Mouse (Mus musculus) MEL (cell line): ENCODE measurements at regions not wholly inside any gene's neighbourhood (a gene's known extent, or its start where the extent isn't known, plus 50 kb on each side); places are given as distances from the start of the nearest gene placed in this dataset.

Experiments used
- DNase-seq: peaks from one replicate; pipeline ENCODE4 v3.0.0; 2011; ENCODE audit warnings: low read depth, low spot score
- H3K27ac ChIP-seq: 2 replicates; pipeline ENCODE4 v1.5.1; 2012; ENCODE audit warnings: low read depth, mild to moderate bottlenecking, control low read depth, low read length, moderate library complexity; ENCODE audit not compliant: control insufficient read depth
- H3K27me3 ChIP-seq, 2 experiments: fragments of 150-350 bp in 1 of 2; sonication (generic) in 1 of 2; 2 replicates each; pipeline ENCODE4 v1.6.1; 2012; ENCODE audit warnings: low read length in 2 of 2, mild to moderate bottlenecking in 2 of 2, improper control_type of control experiment in 1 of 2, moderate library complexity in 1 of 2; ENCODE audit not compliant: insufficient read depth in 2 of 2, control insufficient read depth in 1 of 2
- H3K36me3 ChIP-seq, 2 experiments: 2 replicates each; pipeline ENCODE4 v1.6.1; 2012 to 2014; ENCODE audit warnings: low read length in 2 of 2, improper control_type of control experiment in 1 of 2, inconsistent platforms in 1 of 2, mild to moderate bottlenecking in 1 of 2; ENCODE audit not compliant: insufficient read depth in 2 of 2, control insufficient read depth in 1 of 2
- H3K4me1 ChIP-seq, 2 experiments: fragments of 150-350 bp in 1 of 2; sonication (generic) in 1 of 2; 2 replicates each; pipeline ENCODE4 v1.6.1; 2012; ENCODE audit warnings: low read length in 2 of 2, improper control_type of control experiment in 1 of 2, mild to moderate bottlenecking in 1 of 2; ENCODE audit not compliant: insufficient read depth in 2 of 2, control insufficient read depth in 1 of 2
- H3K4me3 ChIP-seq, 2 experiments: fragments of 150-350 bp in 1 of 2; sonication (generic) in 1 of 2; 2 replicates each; pipeline ENCODE4 v1.5.1; 2012; ENCODE audit warnings: low read depth in 2 of 2, low read length in 2 of 2, mild to moderate bottlenecking in 2 of 2, moderate library complexity in 2 of 2, control low read depth in 1 of 2, improper control_type of control experiment in 1 of 2; ENCODE audit not compliant: control insufficient read depth in 1 of 2, insufficient read depth in 1 of 2
- H3K79me2 ChIP-seq: 2 replicates; pipeline ENCODE4 v1.6.1; 2012; ENCODE audit warnings: mild to moderate bottlenecking, low read length, moderate library complexity; ENCODE audit not compliant: control insufficient read depth, poor library complexity, insufficient read depth
- H3K9ac ChIP-seq: 2 replicates; pipeline ENCODE4 v1.6.1; 2012; ENCODE audit warnings: low read depth, mild to moderate bottlenecking, control low read depth, low read length, moderate library complexity; ENCODE audit not compliant: control insufficient read depth, poor library complexity, severe bottlenecking
- H3K9me3 ChIP-seq: fragments of 150-350 bp; sonication (generic); replicated peaks from 2 replicates; pipeline ENCODE4 v1.6.1; 2012; ENCODE audit warnings: mild to moderate bottlenecking, low read length, improper control_type of control experiment, moderate library complexity; ENCODE audit not compliant: insufficient read depth
- BHLHE40 ChIP-seq: IDR thresholded peaks from 2 replicates; pipeline ENCODE4 v1.6.1; 2012; ENCODE audit warnings: low read depth, mild to moderate bottlenecking, inconsistent platforms, low read length, improper control_type of control experiment, borderline replicate concordance
- CHD2 ChIP-seq: IDR thresholded peaks from 2 replicates; pipeline ENCODE4 v1.6.1; 2011; ENCODE audit warnings: low read length, improper control_type of control experiment
- EP300 ChIP-seq, 2 experiments: IDR thresholded peaks; 2 replicates each; pipeline ENCODE4 v1.6.1; 2011; ENCODE audit warnings: improper control_type of control experiment in 2 of 2, low read length in 2 of 2, low read depth in 1 of 2, mild to moderate bottlenecking in 1 of 2
- GATA1 ChIP-seq: IDR thresholded peaks from 2 replicates; pipeline ENCODE4 v1.6.1; 2011; ENCODE audit warnings: low read depth, low read length, improper control_type of control experiment
- JUND ChIP-seq: IDR thresholded peaks from 2 replicates; pipeline ENCODE4 v1.6.1; 2011; ENCODE audit warnings: low read depth, mild to moderate bottlenecking, improper control_type of control experiment, low read length
- MAFK ChIP-seq: IDR thresholded peaks from 2 replicates; pipeline ENCODE4 v1.6.1; 2011; ENCODE audit warnings: low read depth, mild to moderate bottlenecking, low read length, improper control_type of control experiment, borderline replicate concordance
- MAX ChIP-seq: IDR thresholded peaks from 2 replicates; pipeline ENCODE4 v1.6.1; 2011; ENCODE audit warnings: low read length, improper control_type of control experiment
- MAZ ChIP-seq: IDR thresholded peaks from 2 replicates; pipeline ENCODE4 v1.6.1; 2012; ENCODE audit warnings: low read depth, mild to moderate bottlenecking, inconsistent platforms, low read length, improper control_type of control experiment
- MEF2A ChIP-seq: IDR thresholded peaks from 2 replicates; pipeline ENCODE4 v1.6.1; 2014; ENCODE audit warnings: low read depth, mild to moderate bottlenecking, inconsistent platforms, low read length, improper control_type of control experiment; ENCODE audit not compliant: poor library complexity, insufficient replicate concordance, severe bottlenecking; ENCODE audit errors: extremely low read depth
- NELFE ChIP-seq: IDR thresholded peaks from 2 replicates; pipeline ENCODE4 v1.6.1; 2011; ENCODE audit warnings: low read depth, low read length, improper control_type of control experiment
- POLR2AphosphoS5 ChIP-seq: IDR thresholded peaks from 2 replicates; pipeline ENCODE4 v1.6.1; 2012; ENCODE audit warnings: low read depth, borderline replicate concordance, mild to moderate bottlenecking, inconsistent platforms, low read length, moderate library complexity, mixed read lengths
- RAD21 ChIP-seq: IDR thresholded peaks from 2 replicates; pipeline ENCODE4 v1.6.1; 2011; ENCODE audit warnings: mild to moderate bottlenecking, low read depth, low read length, improper control_type of control experiment
- TAL1 ChIP-seq: IDR thresholded peaks from 2 replicates; pipeline ENCODE4 v1.6.1; 2012; ENCODE audit warnings: mild to moderate bottlenecking, inconsistent platforms, low read length, moderate library complexity, mixed read lengths
- TBP ChIP-seq: IDR thresholded peaks from 2 replicates; pipeline ENCODE4 v1.8.0; 2011; ENCODE audit warnings: low read depth, low read length, improper control_type of control experiment
- TCF12 ChIP-seq: IDR thresholded peaks from 2 replicates; pipeline ENCODE4 v1.6.1; 2014; ENCODE audit warnings: low read depth, mild to moderate bottlenecking, inconsistent platforms, low read length, improper control_type of control experiment, moderate library complexity
- USF1 ChIP-seq: IDR thresholded peaks from 2 replicates; pipeline ENCODE4 v1.6.1; 2014; ENCODE audit warnings: low read depth, mild to moderate bottlenecking, inconsistent platforms, low read length, improper control_type of control experiment, moderate library complexity
- ZC3H11A ChIP-seq: IDR thresholded peaks from 2 replicates; pipeline ENCODE4 v1.6.1; 2012; ENCODE audit warnings: low read depth, mild to moderate bottlenecking, inconsistent platforms, low read length, improper control_type of control experiment
- ZMIZ1 ChIP-seq: IDR thresholded peaks from 2 replicates; pipeline ENCODE4 v1.6.1; 2012; ENCODE audit warnings: low read depth, mild to moderate bottlenecking, inconsistent platforms, low read length, improper control_type of control experiment, moderate library complexity

DNA sequence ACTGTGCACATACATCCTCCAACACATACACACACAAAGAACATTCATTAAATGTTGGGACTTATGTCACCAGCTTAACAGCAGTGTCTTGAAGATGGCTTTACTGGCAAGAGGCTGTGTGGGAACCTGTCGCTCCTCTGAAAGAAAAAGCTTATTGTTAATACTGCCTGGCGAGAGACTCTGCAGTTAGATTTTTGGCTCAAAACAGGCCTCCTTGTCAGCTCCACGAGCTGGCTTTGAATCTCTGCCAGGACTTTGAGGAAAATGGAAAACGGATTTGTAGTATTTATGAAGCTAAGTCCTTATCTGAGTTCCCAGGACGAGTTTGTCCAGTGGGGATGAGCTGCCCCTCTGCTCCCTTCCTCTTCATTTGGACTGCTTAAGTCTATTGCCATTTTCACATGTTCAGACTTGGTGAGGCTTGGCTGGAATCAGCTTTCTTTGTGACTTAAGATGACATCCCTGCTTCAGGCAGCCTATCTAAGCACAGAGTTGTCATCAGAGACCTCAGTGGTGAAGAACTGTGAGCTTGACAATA, 219.6 kb downstream of the Gm19410 start:
- Histone ChIP-seq H3K27me3 (no peaks in the 10 kb centered on the region), H3K4me3 (no peak overlapping the region)

GRCm38 (mm10) chr8:35987327-35987726, 221.7 kb downstream of the Gm19410 start:
- Histone ChIP-seq H3K9ac (no peak overlapping the region), H3K27me3 (no peaks in the 10 kb centered on the region), H3K9me3 (no peaks in the 10 kb centered on the region), H3K4me3 (no peak overlapping the region), H3K4me1 (no peaks in the 10 kb centered on the region), H3K79me2 (no peaks in the 10 kb centered on the region), H3K36me3 (no peaks in the 10 kb centered on the region), H3K27ac (no peak overlapping the region)
- TF ChIP-seq POLR2AphosphoS5 (no peak), JUND (no peak), BHLHE40 (no peak), GATA1 (no peak), MAX (no peak), NELFE (no peak), TAL1 (no peak), MEF2A (no peak), CHD2 (no peak), ZC3H11A (no peak), MAZ (no peak), ZMIZ1 (no peak)
- no peak for DNase-seq

More for the DNA sequence above, 219.6 kb downstream of the Gm19410 start:
- TF ChIP-seq TBP: no peak
- no peak for TF ChIP-seq USF1
- no peak for TF ChIP-seq TCF12
- no peak for TF ChIP-seq GATA1
- no peak for DNase-seq
- H3K9me3 ChIP-seq: no peaks in the 10 kb centered on the region
- H3K79me2 ChIP-seq: no peaks in the 10 kb centered on the region
- no peaks in the 10 kb centered on the region for H3K36me3 ChIP-seq
- no peaks in the 10 kb centered on the region for H3K4me1 ChIP-seq
- H3K27ac ChIP-seq: no peak overlapping the region
- H3K9ac ChIP-seq: no peak overlapping the region

DNA sequence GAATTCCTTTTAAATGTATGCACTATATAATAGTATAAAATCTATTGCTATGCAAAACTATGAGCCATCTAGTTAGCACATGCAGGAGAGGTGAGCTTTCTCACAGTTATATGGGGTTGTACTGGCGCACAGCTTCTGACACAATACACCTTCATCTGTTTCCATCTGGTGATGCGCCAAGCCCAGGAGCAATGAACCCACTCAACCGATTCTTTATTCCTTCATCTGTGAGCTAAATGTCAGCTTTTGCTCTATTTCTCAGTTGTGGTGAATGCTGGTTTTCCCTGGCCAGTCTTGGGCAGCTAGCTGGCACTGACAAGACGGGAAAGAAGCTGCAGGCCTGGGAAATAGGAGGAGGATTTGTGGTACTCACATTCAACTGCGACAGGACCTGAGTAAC, 225.4 kb downstream of the Gm19410 start:
- no peak for DNase-seq
- Histone ChIP-seq H3K9me3 (no peaks in the 10 kb centered on the region), H3K9ac (no peak overlapping the region), H3K79me2 (no peaks in the 10 kb centered on the region), H3K36me3 (no peaks in the 10 kb centered on the region), H3K27me3 (no peaks in the 10 kb centered on the region), H3K27ac (no peak overlapping the region), H3K4me1 (no peaks in the 10 kb centered on the region), H3K4me3 (no peak overlapping the region)
- TF ChIP-seq MAFK (no peak), RAD21 (no peak), USF1 (no peak), EP300 (IDR thresholded peaks at IDR 0.05; ENCODE audit: low read depth in 1 of 2, low read length in 2 of 2) (no peak), MAZ (no peak)
